Mouse (Mus musculus): ENCODE results near the gene Tmem128.

- TF ChIP-seq CTCF (IDR thresholded peaks at IDR 0.05) (no peak), EP300 (IDR thresholded peaks at IDR 0.05; ENCODE audit: insufficient read depth, low read depth, low read length) (no peak), POLR2A (IDR thresholded peaks at IDR 0.05; ENCODE audit: insufficient read depth, low read depth, low read length) (no peak)
Observed at GRCm38 (mm10) chr5:38256551-38256950, 3.4 kb upstream of the Tmem128 start.
